Mouse (Mus musculus): Measurements from ENCODE around the gene Stat2. TPM values are rescaled to one million over a fixed set of nuclear protein-coding genes. Genes with fewer than 3 reads are reported as not detected.

Gene Stat2
- polyA plus RNA-seq, 1 experiment from 2014 or later = 10.9 TPM

GRCm38 (mm10) chr10:128335582-128335981 lies 65.2 kb downstream of the Stat2 start:
- no peak overlapping the region for H3K27ac ChIP-seq
- no peaks in the 10 kb centered on the region for H3K36me3 ChIP-seq (ENCODE audit: insufficient read depth, low read length)
- no peaks in the 10 kb centered on the region for H3K27me3 ChIP-seq (ENCODE audit: insufficient read depth, low read length)
- peak; percentile 86 for DNase-seq (ENCODE audit: low spot score)
- H3K4me3 ChIP-seq (replicated peaks; ENCODE audit: low read depth, low read length) = no peak overlapping the region
- H3K4me2 ChIP-seq (ENCODE audit: low read length) = no peak overlapping the region
- peaks cover 9% of the 10 kb centered on the region; the same call in 1 of the 2 replicates for H3K4me1 ChIP-seq (replicated peaks; ENCODE audit: insufficient read depth, low read length)
- TF ChIP-seq CTCF (IDR thresholded peaks at IDR 0.05; ENCODE audit: low read depth) = peak; percentile 98
- no peaks in the 10 kb centered on the region for H3K9me3 ChIP-seq (replicated peaks; ENCODE audit: low read length)
- WGBS = 0% methylated on average over 4 of the region's 4 CpGs
- no peak overlapping the region for H3K9ac ChIP-seq (ENCODE audit: low read depth, low read length)
- no peak for ATAC-seq (replicated peaks; ENCODE audit: low FRiP score, low read depth)

- Histone ChIP-seq H3K27ac (no peak overlapping the region), H3K9ac (ENCODE audit: low read depth, low read length) (no peak overlapping the region)
- DNase-seq (ENCODE audit: low spot score) = no peak
These were observed 65.8 kb downstream of the Stat2 start for GRCm38 (mm10) chr10:128336195-128336594.

DNA sequence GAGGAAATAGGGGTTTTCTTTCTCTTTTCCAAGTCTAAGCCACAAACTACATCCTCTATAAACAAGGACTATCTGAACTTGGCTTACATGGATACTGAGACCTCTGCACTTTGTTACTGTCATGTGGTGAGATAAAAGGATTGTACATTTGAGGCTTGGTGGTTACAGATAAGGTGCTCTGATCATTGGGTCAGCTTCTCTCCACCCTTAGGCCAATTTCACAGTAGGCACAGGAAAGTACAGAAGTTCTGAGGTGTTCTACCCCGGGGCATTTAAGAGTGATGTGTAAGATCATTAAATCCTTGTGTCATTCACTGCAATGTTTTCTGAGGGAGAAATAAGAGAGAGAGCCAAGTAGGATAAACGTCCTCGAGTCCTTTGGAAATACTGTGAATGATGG lies 66.2 kb downstream of the Stat2 start:
- WGBS = 79% methylated on average over 3 of the region's 3 CpGs
- no peak for TF ChIP-seq CTCF (IDR thresholded peaks at IDR 0.05; ENCODE audit: low read depth)
- Histone ChIP-seq H3K36me3 (ENCODE audit: insufficient read depth, low read length) (no peaks in the 10 kb centered on the region), H3K27ac (peak overlapping the region; percentile 97; the same call in 1 of the 2 replicates), H3K9me3 (replicated peaks; ENCODE audit: low read length) (no peaks in the 10 kb centered on the region), H3K9ac (ENCODE audit: low read depth, low read length) (no peak overlapping the region), H3K4me1 (replicated peaks; ENCODE audit: insufficient read depth, low read length) (peaks cover 9% of the 10 kb centered on the region; the same call in 1 of the 2 replicates), H3K27me3 (ENCODE audit: insufficient read depth, low read length) (no peaks in the 10 kb centered on the region), H3K4me2 (ENCODE audit: low read length) (peak overlapping the region; percentile 72), H3K4me3 (replicated peaks; ENCODE audit: low read depth, low read length) (no peak overlapping the region)
- no peak for ATAC-seq (replicated peaks; ENCODE audit: low FRiP score, low read depth)
- no peak for DNase-seq (ENCODE audit: low spot score)

More at GRCm38 (mm10) chr10:128336195-128336594, 65.8 kb downstream of the Stat2 start:
- peaks cover 9% of the 10 kb centered on the region; the same call in 1 of the 2 replicates for H3K4me1 ChIP-seq (replicated peaks; ENCODE audit: insufficient read depth, low read length)
- H3K4me2 ChIP-seq (ENCODE audit: low read length) = no peak overlapping the region
- no peak for ATAC-seq (replicated peaks; ENCODE audit: low FRiP score, low read depth)
- no peak overlapping the region for H3K4me3 ChIP-seq (replicated peaks; ENCODE audit: low read depth, low read length)
- TF ChIP-seq CTCF (IDR thresholded peaks at IDR 0.05; ENCODE audit: low read depth) = no peak
- H3K9me3 ChIP-seq (replicated peaks; ENCODE audit: low read length) = no peaks in the 10 kb centered on the region
- WGBS = 81% methylated on average over 3 of the region's 3 CpGs
- no peaks in the 10 kb centered on the region for H3K27me3 ChIP-seq (ENCODE audit: insufficient read depth, low read length)
- no peaks in the 10 kb centered on the region for H3K36me3 ChIP-seq (ENCODE audit: insufficient read depth, low read length)

- Histone ChIP-seq H3K9ac (ENCODE audit: low read depth, low read length) (peak within 1 kb of the TSS; percentile 85), H3K4me3 (replicated peaks; ENCODE audit: low read depth, low read length) (peak within 1 kb of the TSS; percentile 86), H3K4me2 (ENCODE audit: low read length) (peak within 1 kb of the TSS; percentile 72), H3K9me3 (replicated peaks; ENCODE audit: low read length) (no peaks in the 10 kb centered on the region), H3K27me3 (ENCODE audit: insufficient read depth, low read length) (no peaks in the 10 kb centered on the region), H3K27ac (peak within 1 kb of the TSS; percentile 97), H3K36me3 (ENCODE audit: insufficient read depth, low read length) (no peaks in the 10 kb centered on the region), H3K4me1 (replicated peaks; ENCODE audit: insufficient read depth, low read length) (peaks cover 9% of the 10 kb centered on the region; the same call in 1 of the 2 replicates)
- ATAC-seq (replicated peaks; ENCODE audit: low FRiP score, low read depth) (peak; percentile 97), DNase-seq (ENCODE audit: low spot score) (peak; percentile 100)
- under 1% methylated on average over 58 of the region's 61 CpGs for WGBS
- no peak; the same call in 1 of the 2 replicates for TF ChIP-seq CTCF (IDR thresholded peaks at IDR 0.05; ENCODE audit: low read depth)
These were observed 67.2 kb downstream of the Stat2 start, which contains the start of gene Cs for GRCm38 (mm10) chr10:128337306-128338181. Gene Cs, plus strand, starts transcription at chr10:128337734.

DNA sequence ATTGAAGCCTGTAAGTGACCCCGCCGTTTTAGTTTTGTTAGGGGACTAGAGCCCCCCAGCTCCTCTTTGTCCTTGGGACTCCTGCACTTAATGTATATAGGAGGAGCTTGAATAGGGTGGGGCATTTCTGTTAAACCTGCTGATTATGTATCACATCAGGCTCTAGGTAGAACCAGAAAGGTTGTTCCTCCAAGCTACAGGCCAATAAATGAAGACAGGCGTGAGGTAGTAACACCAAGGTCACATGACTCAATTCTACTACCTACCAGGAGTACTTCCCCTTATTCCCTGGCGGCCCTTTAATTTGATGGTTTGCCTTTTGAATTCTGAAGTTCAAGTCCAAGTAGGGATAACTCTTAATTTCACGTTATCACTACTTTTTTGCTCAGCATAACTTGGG lies 68.1 kb downstream of the Stat2 start:
- H3K4me3 ChIP-seq (replicated peaks; ENCODE audit: low read depth, low read length) = peak overlapping the region; percentile 86
- H3K27me3 ChIP-seq (ENCODE audit: insufficient read depth, low read length) = no peaks in the 10 kb centered on the region
- H3K9me3 ChIP-seq (replicated peaks; ENCODE audit: low read length) = no peaks in the 10 kb centered on the region
- peaks cover 9% of the 10 kb centered on the region; the same call in 1 of the 2 replicates for H3K4me1 ChIP-seq (replicated peaks; ENCODE audit: insufficient read depth, low read length)
- WGBS = 13% methylated on average over 5 of the region's 5 CpGs
- ATAC-seq (replicated peaks; ENCODE audit: low FRiP score, low read depth) = no peak
- peak; percentile 18 for DNase-seq (ENCODE audit: low spot score)
- H3K4me2 ChIP-seq (ENCODE audit: low read length) = peak overlapping the region; percentile 72
- H3K9ac ChIP-seq (ENCODE audit: low read depth, low read length) = peak overlapping the region; percentile 85
- H3K36me3 ChIP-seq (ENCODE audit: insufficient read depth, low read length) = no peaks in the 10 kb centered on the region
- peak overlapping the region; percentile 97 for H3K27ac ChIP-seq
- no peak for TF ChIP-seq CTCF (IDR thresholded peaks at IDR 0.05; ENCODE audit: low read depth)

- H3K9me3 ChIP-seq (replicated peaks; ENCODE audit: low read length) = no peaks in the 10 kb centered on the region
- H3K4me1 ChIP-seq (replicated peaks; ENCODE audit: insufficient read depth, low read length) = peaks cover 9% of the 10 kb centered on the region; the same call in 1 of the 2 replicates
- ATAC-seq (replicated peaks; ENCODE audit: low FRiP score, low read depth) (no peak), DNase-seq (ENCODE audit: low spot score) (no peak)
- H3K4me2 ChIP-seq (ENCODE audit: low read length) = peak overlapping the region; percentile 72
- WGBS = 61% methylated on average over 2 of the region's 2 CpGs
- 0 out of 2 replicates have a peak overlapping the region, but pooled peaks have one; percentile 86 for H3K4me3 ChIP-seq (replicated peaks; ENCODE audit: low read depth, low read length)
- 0 out of 2 replicates have a peak overlapping the region, but pooled peaks have one; percentile 85 for H3K9ac ChIP-seq (ENCODE audit: low read depth, low read length)
- no peak for TF ChIP-seq CTCF (IDR thresholded peaks at IDR 0.05; ENCODE audit: low read depth)
- no peak overlapping the region for H3K27ac ChIP-seq
- H3K36me3 ChIP-seq (ENCODE audit: insufficient read depth, low read length) = no peaks in the 10 kb centered on the region
- no peaks in the 10 kb centered on the region for H3K27me3 ChIP-seq (ENCODE audit: insufficient read depth, low read length)
These were observed 68.6 kb downstream of the Stat2 start for GRCm38 (mm10) chr10:128338948-128339347.

All from kidney, postnatal 0 days (tissue).